Mouse (Mus musculus): ENCODE data around the gene Habp4. TPM values are rescaled to one million over a fixed set of nuclear protein-coding genes. Genes with fewer than 3 reads are reported as not detected.

Gene Habp4
- polyA plus RNA-seq (2015; fragmentation: Nextera tagmentation; extraction: Ambion mirVana) = 85.8 and 92.9 TPM in 2 replicates

GRCm38 (mm10) chr13:64161548-64161915 is at the start of gene Habp4:
Gene Habp4, plus strand, starts transcription at chr13:64161824.

GRCm38 (mm10) chr13:64128858-64129615 is 32.6 kb upstream of the Habp4 start, which contains the start of gene Slc35d2:
Gene Slc35d2, minus strand, starts transcription at chr13:64129368.

GRCm38 (mm10) chr13:64153083-64153682 is 8.4 kb upstream of the Habp4 start, which contains the start of gene Zfp367:
Gene Zfp367, minus strand, starts transcription at chr13:64153202.

Other genes starting within 250 kb of the Habp4 start
- not detected in 2 replicates for gene Hsd17b3, start 72.6 kb upstream of the Habp4 start, polyA plus RNA-seq (2015; fragmentation: Nextera tagmentation; extraction: Ambion mirVana)
- 1.7 and 2.3 TPM in 2 replicates for gene Slc35d2, start 32.5 kb upstream of the Habp4 start, polyA plus RNA-seq (2015; fragmentation: Nextera tagmentation; extraction: Ambion mirVana)
- 4.3 and 4.9 TPM in 2 replicates for gene Zfp367, start 8.6 kb upstream of the Habp4 start, polyA plus RNA-seq (2015; fragmentation: Nextera tagmentation; extraction: Ambion mirVana)
- 1.6 and 2.5 TPM in 2 replicates for gene Cdc14b, start 113.5 kb downstream of the Habp4 start, polyA plus RNA-seq (2015; fragmentation: Nextera tagmentation; extraction: Ambion mirVana)
- gene Aaed1, start 150.9 kb downstream of the Habp4 start, polyA plus RNA-seq (2015; fragmentation: Nextera tagmentation; extraction: Ambion mirVana) = 15.9 and 23.8 TPM in 2 replicates
- gene Ctsl, start 209.1 kb downstream of the Habp4 start, polyA plus RNA-seq (2015; fragmentation: Nextera tagmentation; extraction: Ambion mirVana) = 177 and 182 TPM in 2 replicates

All from neural tube, postnatal 0 days (tissue).